Mouse (Mus musculus) neutrophil, adult 83 days (primary cell): ENCODE results near the gene Sult1c1. TPM values are rescaled to one million over a fixed set of nuclear protein-coding genes. Genes with fewer than 3 reads are reported as not detected.

Experiments used
- total RNA-seq, 2 experiments: library from RNA; stranded (reverse); gene quantifications; one replicate each; pipeline ENCODE4 v1.2.4; 2023

The Sult1c1 gene
- not detected for total RNA-seq

GRCm38 (mm10) chr17:53990574-53990973 lies at the start of gene Sult1c1:
TSS of gene Sult1c1 (minus strand) at chr17:53990674.

Other genes with a start within 250 kb of the Sult1c1 start
- gene Sult1c2, start 144.3 kb downstream of the Sult1c1 start, total RNA-seq = not detected